Mouse (Mus musculus): ENCODE measurements around the gene Tead4. TPM values are rescaled to one million over a fixed set of nuclear protein-coding genes. Genes with fewer than 3 reads are reported as not detected.
"Not testable (repeated sequence)": the region's sequence is repeated elsewhere in the genome, so short reads cannot be mapped to it uniquely, and the experiment has no call there.

The Tead4 gene
- polyA plus RNA-seq, 1 experiment from 2014 or later: 1.5 TPM

DNA sequence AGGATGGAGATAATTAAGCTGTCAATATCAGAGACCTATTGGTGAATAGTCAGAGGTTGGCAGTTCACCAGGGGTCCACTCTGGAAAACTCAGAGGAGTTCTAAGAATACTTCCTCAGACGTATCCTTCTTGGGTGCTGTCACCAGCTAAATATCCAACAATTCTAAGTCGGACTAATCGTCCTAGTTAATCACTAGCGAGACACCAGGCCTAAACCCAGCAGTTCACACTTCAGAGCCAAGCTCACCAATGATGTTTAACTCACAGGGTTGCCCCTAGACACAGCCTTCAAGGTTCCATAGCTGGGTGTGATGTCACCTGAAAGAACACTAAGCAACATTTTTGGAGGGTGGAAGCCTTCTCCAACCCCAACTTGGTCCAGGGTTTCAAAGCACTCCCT, 85.6 kb downstream of the Tead4 start:
- not testable (repeated sequence) for H3K9me3 ChIP-seq (ENCODE audit: control insufficient read depth, low read length); H3K27ac ChIP-seq (ENCODE audit: low read depth, low read length); H3K4me2 ChIP-seq (replicated peaks; ENCODE audit: low read depth, low read length); H3K4me1 ChIP-seq (ENCODE audit: control insufficient read depth, insufficient read depth, low read length); ATAC-seq (ENCODE audit: low FRiP score, low TSS enrichment); H3K9ac ChIP-seq (ENCODE audit: low read depth, low read length); H3K27me3 ChIP-seq (ENCODE audit: control insufficient read depth, insufficient read depth, low read length); H3K36me3 ChIP-seq (ENCODE audit: control insufficient read depth, insufficient read depth, low read length); H3K4me3 ChIP-seq (ENCODE audit: low read length)
- 93% methylated on average over 4 of the region's 4 CpGs for WGBS

DNA sequence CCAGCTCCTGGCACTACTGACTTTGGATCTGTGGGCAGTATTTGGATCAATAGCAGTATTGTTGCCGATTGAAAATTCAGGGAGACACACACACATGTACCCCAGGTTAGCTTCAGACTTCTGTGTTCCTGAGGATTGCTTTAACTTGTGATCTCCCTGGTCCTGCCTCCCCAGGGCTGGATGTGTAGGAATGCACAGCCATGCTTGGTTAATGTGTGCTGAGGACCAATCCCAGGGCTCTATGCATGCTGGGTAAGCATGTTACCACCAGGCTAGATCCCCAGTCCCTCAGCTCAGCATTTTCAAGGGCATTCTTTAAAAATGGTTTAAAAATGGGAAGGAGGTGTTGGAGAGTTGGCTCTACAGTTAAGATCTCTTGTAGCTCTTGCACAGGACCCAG, 91.4 kb downstream of the Tead4 start:
- not testable (repeated sequence) for H3K4me2 ChIP-seq (replicated peaks; ENCODE audit: low read depth, low read length); H3K9ac ChIP-seq (ENCODE audit: low read depth, low read length); H3K27ac ChIP-seq (ENCODE audit: low read depth, low read length); H3K27me3 ChIP-seq (ENCODE audit: control insufficient read depth, insufficient read depth, low read length); H3K9me3 ChIP-seq (ENCODE audit: control insufficient read depth, low read length); H3K4me1 ChIP-seq (ENCODE audit: control insufficient read depth, insufficient read depth, low read length); ATAC-seq (ENCODE audit: low FRiP score, low TSS enrichment); H3K4me3 ChIP-seq (ENCODE audit: low read length); H3K36me3 ChIP-seq (ENCODE audit: control insufficient read depth, insufficient read depth, low read length)
- 92% methylated on average over 1 of the region's 1 CpGs for WGBS

DNA sequence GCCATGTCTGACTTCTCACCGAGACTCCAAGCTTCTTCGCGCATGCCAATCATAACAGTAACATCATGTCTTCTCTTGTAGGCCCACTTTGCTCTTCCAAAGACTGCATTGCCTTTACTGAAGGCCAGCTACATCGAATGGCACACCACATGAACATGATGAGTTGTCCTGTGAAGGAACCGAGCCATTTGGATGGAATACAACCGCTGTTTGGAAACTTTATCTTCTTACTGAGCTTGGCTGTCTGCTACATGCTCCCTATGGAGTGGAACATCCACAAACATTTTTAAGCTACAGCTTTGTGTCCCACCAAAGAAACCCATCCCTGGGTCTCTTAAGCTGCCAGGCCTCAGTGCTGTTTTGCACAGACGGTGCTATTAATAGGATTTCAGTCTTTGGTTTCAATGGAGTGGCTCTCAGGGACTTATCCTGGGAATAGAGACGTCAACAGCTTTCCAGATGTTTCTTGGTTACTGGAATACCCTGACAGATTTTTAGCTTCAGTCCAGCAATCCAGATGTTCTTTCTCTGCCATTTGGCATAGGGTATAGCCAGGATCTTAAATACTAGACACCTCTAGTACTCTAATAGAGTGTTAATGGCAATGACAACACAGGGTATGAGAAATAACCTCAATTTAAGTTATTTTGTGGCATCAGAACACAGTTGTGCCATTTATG, 92.0 kb downstream of the Tead4 start:
- Histone ChIP-seq H3K4me1 (ENCODE audit: control insufficient read depth, insufficient read depth, low read length) (no peaks in the 10 kb centered on the region), H3K36me3 (ENCODE audit: control insufficient read depth, insufficient read depth, low read length) (no peaks in the 10 kb centered on the region), H3K9me3 (ENCODE audit: control insufficient read depth, low read length) (no peaks in the 10 kb centered on the region), H3K4me2 (replicated peaks; ENCODE audit: low read depth, low read length) (no peak overlapping the region), H3K9ac (ENCODE audit: low read depth, low read length) (no peak overlapping the region), H3K4me3 (ENCODE audit: low read length) (no peak overlapping the region), H3K27me3 (ENCODE audit: control insufficient read depth, insufficient read depth, low read length) (no peaks in the 10 kb centered on the region), H3K27ac (ENCODE audit: low read depth, low read length) (no peak overlapping the region)
- no peak for ATAC-seq (ENCODE audit: low FRiP score, low TSS enrichment)
- WGBS: 81% methylated on average over 8 of the region's 8 CpGs

DNA sequence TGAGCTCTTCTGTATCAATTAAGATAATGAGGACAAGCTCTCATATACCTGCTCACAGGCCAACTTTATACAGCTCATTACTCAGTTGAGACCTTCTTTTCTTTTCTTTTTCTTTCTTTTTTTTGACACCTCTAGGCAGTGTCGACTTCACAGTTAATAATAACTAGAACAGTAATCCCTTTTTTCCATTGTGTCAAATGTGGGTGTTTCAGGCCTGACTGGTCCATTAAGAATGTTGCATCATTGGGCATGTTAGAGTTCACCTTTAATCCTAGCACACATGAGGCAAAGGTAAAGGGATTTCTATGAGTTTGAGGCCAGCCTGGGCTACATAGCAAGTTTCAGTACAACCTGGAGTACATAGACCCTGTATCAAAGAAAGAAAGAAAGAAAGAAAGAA, 97.1 kb downstream of the Tead4 start:
- Histone ChIP-seq H3K36me3 (ENCODE audit: control insufficient read depth, insufficient read depth, low read length) (no peaks in the 10 kb centered on the region), H3K4me1 (ENCODE audit: control insufficient read depth, insufficient read depth, low read length) (no peaks in the 10 kb centered on the region), H3K9ac (ENCODE audit: low read depth, low read length) (no peak overlapping the region), H3K4me3 (ENCODE audit: low read length) (no peak overlapping the region), H3K27me3 (ENCODE audit: control insufficient read depth, insufficient read depth, low read length) (no peaks in the 10 kb centered on the region), H3K4me2 (replicated peaks; ENCODE audit: low read depth, low read length) (no peak overlapping the region), H3K9me3 (ENCODE audit: control insufficient read depth, low read length) (no peaks in the 10 kb centered on the region), H3K27ac (ENCODE audit: low read depth, low read length) (no peak overlapping the region)
- 86% methylated on average over 1 of the region's 1 CpGs for WGBS
- ATAC-seq (ENCODE audit: low FRiP score, low TSS enrichment): no peak

DNA sequence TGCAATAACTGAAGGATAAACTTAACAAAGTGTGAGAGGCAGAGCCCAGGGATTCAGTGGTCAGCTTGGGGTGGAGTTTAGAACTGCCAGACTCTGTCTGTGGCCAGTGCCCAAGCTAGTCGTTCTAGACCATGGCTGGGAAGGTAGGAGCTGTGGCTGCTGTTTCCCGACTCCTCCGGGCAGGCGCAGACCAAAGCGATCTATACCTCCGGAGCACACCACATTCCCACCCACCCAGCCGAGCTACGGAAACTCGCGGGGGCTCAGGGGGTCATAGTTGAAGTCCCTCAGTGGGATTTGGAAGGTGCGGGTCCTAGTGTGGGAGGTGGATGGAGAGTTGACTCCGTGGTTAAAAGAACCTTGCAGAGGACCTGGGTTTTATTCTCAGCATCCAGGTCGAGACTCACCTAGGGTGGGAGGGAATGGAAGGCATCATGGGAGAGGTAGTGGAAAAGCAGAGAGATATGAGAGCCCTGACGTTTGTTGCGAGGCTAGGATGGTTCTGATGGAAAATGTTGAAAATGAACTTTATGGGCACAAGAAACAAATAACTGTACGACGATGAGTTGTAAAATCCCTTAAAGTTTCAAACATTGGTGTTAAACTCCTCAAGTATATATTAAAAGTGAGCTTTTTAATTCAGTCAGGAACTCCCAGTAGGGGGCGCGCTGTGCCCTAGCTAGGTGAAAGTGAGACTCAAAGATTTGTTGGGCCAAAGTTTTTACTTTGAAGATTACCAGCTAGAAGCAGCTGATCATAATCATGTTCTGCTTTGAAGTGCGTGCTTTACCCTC, 99.6 kb downstream of the Tead4 start:
- under 1% methylated on average over 20 of the region's 20 CpGs for WGBS
- Histone ChIP-seq H3K27me3 (ENCODE audit: control insufficient read depth, insufficient read depth, low read length) (no peaks in the 10 kb centered on the region), H3K9ac (ENCODE audit: low read depth, low read length) (peak overlapping the region; percentile 46; the same call in 1 of the 2 replicates), H3K36me3 (ENCODE audit: control insufficient read depth, insufficient read depth, low read length) (no peaks in the 10 kb centered on the region), H3K4me2 (replicated peaks; ENCODE audit: low read depth, low read length) (peak overlapping the region; percentile 62), H3K4me1 (ENCODE audit: control insufficient read depth, insufficient read depth, low read length) (no peaks in the 10 kb centered on the region), H3K27ac (ENCODE audit: low read depth, low read length) (no peak overlapping the region), H3K4me3 (ENCODE audit: low read length) (peak overlapping the region; percentile 62), H3K9me3 (ENCODE audit: control insufficient read depth, low read length) (no peaks in the 10 kb centered on the region)
- ATAC-seq (ENCODE audit: low FRiP score, low TSS enrichment): no peak

DNA sequence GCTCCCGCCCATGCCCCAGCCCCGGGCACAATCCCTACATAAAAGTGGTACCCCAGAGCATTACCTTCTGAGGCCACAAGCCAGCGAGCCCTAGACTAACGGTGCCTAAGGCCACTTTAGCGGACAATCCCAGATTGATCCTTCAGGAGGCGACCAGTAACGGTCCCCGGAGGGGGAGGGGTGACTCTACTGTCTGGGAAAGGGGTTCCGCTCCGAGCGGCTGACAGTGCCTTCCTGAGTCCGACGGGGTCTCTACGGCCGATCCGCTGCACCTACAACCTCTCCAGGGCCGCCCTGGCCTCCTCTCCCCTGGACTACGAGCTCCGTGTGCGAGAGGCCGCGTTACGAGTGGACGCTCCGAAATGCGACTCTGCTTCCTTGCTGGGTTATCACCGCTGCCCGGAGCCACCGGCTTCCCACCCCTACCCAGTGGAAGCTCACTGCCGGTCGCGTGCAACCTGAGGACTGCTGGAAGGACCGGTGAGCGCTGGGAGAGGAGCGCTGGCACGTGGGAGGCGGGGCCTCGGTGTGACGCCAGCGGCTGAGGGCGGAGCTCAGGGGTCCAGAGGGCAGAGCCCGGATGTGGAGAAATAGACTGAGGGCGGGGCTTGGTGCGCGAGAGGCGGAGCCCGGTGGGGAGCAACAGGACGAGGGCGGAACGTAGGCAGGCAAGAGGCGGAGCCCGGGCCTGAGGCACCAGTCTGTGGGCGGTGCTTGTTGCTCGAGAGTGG, 100.3 kb downstream of the Tead4 start:
- H3K27ac ChIP-seq (ENCODE audit: low read depth, low read length): no peak overlapping the region
- H3K9me3 ChIP-seq (ENCODE audit: control insufficient read depth, low read length): no peaks in the 10 kb centered on the region
- no peaks in the 10 kb centered on the region for H3K4me1 ChIP-seq (ENCODE audit: control insufficient read depth, insufficient read depth, low read length)
- under 1% methylated on average over 52 of the region's 54 CpGs for WGBS
- H3K4me3 ChIP-seq (ENCODE audit: low read length): peak overlapping the region; percentile 62
- H3K36me3 ChIP-seq (ENCODE audit: control insufficient read depth, insufficient read depth, low read length): no peaks in the 10 kb centered on the region
- peak overlapping the region; percentile 62 for H3K4me2 ChIP-seq (replicated peaks; ENCODE audit: low read depth, low read length)
- peak; percentile 99 for ATAC-seq (ENCODE audit: low FRiP score, low TSS enrichment)
- H3K27me3 ChIP-seq (ENCODE audit: control insufficient read depth, insufficient read depth, low read length): no peaks in the 10 kb centered on the region
- peak overlapping the region; percentile 67 for H3K9ac ChIP-seq (ENCODE audit: low read depth, low read length)

DNA sequence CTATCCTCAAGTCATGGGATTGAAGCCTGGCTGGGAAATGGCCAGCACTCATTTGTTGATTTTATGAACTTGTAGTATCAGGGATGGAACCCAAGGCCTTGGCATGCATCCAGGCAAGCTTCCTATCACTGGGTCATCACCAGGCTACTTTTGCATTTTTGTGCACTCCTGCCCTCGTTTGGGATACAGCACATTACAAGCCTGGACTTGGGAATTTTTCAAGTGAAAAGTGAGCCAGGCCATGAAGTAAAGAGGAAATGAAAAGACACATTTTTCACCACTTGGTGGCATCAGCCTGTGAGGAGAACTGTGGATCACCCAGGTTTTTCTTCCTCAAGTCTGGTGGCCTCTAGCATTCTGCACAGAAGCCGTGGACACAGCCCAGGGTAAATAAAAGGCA, 117.1 kb downstream of the Tead4 start:
- Histone ChIP-seq H3K4me3 (ENCODE audit: low read length) (no peak overlapping the region), H3K4me2 (replicated peaks; ENCODE audit: low read depth, low read length) (no peak overlapping the region), H3K9me3 (ENCODE audit: control insufficient read depth, low read length) (no peaks in the 10 kb centered on the region), H3K9ac (ENCODE audit: low read depth, low read length) (no peak overlapping the region), H3K4me1 (ENCODE audit: control insufficient read depth, insufficient read depth, low read length) (no peaks in the 10 kb centered on the region), H3K27ac (ENCODE audit: low read depth, low read length) (no peak overlapping the region), H3K27me3 (ENCODE audit: control insufficient read depth, insufficient read depth, low read length) (no peaks in the 10 kb centered on the region), H3K36me3 (ENCODE audit: control insufficient read depth, insufficient read depth, low read length) (no peaks in the 10 kb centered on the region)
- no peak for ATAC-seq (ENCODE audit: low FRiP score, low TSS enrichment)
- WGBS: 34% methylated on average over 2 of the region's 2 CpGs

DNA sequence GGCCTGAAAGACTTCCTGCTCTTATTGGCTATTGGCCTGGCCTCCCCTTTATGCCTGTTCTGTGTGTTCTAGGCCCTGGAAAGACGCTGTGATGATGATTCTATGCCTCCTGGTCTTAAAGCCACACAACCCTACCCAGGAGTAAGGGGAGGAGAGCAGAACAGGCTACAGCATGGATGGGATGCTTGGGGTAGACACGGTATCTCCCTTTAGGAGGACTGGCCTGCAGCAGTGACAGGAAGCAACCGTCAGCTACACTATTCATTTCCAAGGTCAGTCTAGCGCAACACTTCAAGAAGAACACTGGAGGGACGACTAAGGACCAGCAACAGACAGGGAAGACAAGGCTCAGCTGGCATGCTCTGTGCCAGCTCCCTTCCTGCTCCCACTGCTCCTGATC, 119.4 kb downstream of the Tead4 start:
- no peak for ATAC-seq (ENCODE audit: low FRiP score, low TSS enrichment)
- Histone ChIP-seq H3K9ac (ENCODE audit: low read depth, low read length) (no peak overlapping the region), H3K36me3 (ENCODE audit: control insufficient read depth, insufficient read depth, low read length) (no peaks in the 10 kb centered on the region), H3K27ac (ENCODE audit: low read depth, low read length) (no peak overlapping the region), H3K27me3 (ENCODE audit: control insufficient read depth, insufficient read depth, low read length) (no peaks in the 10 kb centered on the region), H3K4me2 (replicated peaks; ENCODE audit: low read depth, low read length) (no peak overlapping the region), H3K9me3 (ENCODE audit: control insufficient read depth, low read length) (no peaks in the 10 kb centered on the region), H3K4me3 (ENCODE audit: low read length) (no peak overlapping the region), H3K4me1 (ENCODE audit: control insufficient read depth, insufficient read depth, low read length) (no peaks in the 10 kb centered on the region)
- 46% methylated on average over 5 of the region's 5 CpGs for WGBS

DNA sequence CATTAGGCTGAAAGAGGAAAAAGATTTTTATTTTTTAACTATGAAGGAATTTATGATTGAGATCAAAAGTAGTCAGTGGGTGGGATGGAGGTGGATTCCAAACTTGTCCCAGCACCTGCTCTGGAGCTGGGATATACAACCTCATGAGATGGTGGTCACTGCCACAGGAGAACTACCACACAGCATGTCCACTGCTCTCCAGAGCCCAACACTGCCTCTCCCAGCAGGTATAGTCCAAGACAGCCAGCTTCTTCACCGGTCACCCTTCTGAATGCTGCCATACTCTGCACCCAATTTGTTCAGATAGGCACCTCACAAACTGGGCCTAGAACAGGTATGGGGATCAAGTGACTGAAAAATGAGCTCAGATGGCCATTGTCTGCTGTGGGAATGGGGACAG, 121.0 kb downstream of the Tead4 start:
- no peak overlapping the region for H3K9ac ChIP-seq (ENCODE audit: low read depth, low read length)
- no peak overlapping the region for H3K27ac ChIP-seq (ENCODE audit: low read depth, low read length)
- 100% methylated on average over 1 of the region's 1 CpGs for WGBS
- ATAC-seq (ENCODE audit: low FRiP score, low TSS enrichment): no peak
- H3K4me2 ChIP-seq (replicated peaks; ENCODE audit: low read depth, low read length): no peak overlapping the region
- H3K36me3 ChIP-seq (ENCODE audit: control insufficient read depth, insufficient read depth, low read length): no peaks in the 10 kb centered on the region
- H3K4me3 ChIP-seq (ENCODE audit: low read length): no peak overlapping the region
- no peaks in the 10 kb centered on the region for H3K9me3 ChIP-seq (ENCODE audit: control insufficient read depth, low read length)
- H3K4me1 ChIP-seq (ENCODE audit: control insufficient read depth, insufficient read depth, low read length): no peaks in the 10 kb centered on the region
- no peaks in the 10 kb centered on the region for H3K27me3 ChIP-seq (ENCODE audit: control insufficient read depth, insufficient read depth, low read length)

Data from kidney, embryonic 14.5 days (tissue).